Mouse (Mus musculus): ENCODE results near the gene Nrap. TPM values are rescaled to one million over a fixed set of nuclear protein-coding genes. Genes with fewer than 3 reads are reported as not detected.

The Nrap gene
- total RNA-seq, 2 experiments from 2014 or later, result not detected

DNA sequence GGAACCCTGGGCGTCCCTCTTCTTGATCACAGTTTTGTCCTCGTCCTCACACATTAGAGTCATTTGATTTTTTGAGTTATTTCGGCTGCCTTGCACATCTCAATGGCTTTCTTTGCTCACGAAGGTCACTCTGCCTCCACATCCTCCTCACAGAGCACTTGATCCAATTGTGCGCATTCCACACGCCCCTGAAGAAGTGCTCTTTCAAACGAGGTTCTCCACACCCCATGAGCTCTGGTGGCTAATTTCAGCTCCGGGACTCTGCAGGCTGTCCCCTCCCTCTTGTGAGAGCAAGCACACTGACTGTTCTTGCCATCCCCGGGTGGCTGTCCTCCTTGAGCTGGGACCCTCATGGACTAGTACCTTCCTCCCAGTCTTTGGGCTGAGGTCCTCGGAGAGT is 64.2 kb downstream of the Nrap start:
- no peak for ATAC-seq (replicated peaks; ENCODE audit: low FRiP score, poor library complexity, severe bottlenecking)

DNA sequence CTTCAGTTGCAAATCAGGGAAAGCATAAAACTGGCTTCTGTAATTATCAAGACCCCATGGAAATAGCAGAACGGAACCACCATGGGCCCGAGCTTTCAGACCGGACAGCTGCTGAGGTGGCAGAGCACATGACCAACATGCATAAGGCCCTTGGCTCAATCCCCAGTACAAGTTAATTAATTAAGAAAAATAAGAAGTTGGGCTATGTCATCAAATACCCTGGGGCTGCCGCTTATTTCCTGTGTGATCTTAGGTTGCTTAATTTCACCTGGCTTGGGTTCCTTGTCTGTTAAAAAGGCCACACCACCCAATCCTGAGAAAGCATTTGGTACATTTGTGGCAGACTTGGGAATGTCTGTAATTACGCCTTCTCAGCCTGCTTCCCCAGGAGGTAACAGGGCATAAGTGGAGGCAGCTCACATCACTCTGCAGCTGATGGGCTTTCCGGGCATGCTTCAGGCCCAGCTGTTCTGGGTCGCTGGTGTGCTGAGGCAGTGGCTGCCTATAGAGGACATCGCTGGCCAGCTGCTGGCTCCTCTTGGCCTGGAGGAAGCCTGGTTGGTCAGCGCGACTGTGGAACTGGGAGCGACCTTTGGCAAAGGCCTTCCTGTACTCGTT is 68.4 kb downstream of the Nrap start:
- ATAC-seq (replicated peaks; ENCODE audit: low FRiP score, poor library complexity, severe bottlenecking), result no peak

DNA sequence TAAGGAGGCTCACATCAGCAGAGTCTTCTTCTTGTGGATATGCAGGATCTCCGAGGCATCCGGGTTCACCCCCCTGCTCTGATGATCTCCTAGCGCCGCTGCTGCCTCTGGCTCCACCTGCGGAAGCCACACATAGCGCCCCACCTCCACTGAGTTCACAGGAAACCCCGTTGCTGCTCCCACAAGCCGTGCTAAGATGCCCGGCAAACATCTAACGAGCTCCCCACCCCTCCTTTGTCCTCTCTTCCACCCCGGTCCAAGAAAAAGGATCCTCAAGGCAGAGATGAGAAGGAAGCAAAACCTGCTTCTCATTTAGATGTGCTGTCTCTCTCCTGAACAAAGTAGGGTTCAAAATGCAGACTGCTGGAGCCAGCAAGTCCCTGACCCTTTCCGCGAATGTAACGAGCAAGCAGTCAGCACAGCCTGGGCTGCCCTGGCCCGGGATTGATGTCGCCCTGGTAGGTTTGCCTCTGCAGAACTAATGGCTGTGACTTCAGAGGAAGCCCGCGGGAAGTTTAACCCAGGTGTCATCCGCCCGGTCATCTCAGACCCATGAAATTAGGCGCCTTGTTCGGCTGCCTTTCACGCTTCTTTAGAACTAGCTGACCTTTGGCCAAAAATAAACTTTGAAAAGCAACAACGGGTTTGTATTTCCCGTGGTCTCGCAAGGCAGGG is 69.5 kb downstream of the Nrap start:
- no peak for ATAC-seq (replicated peaks; ENCODE audit: low FRiP score, poor library complexity, severe bottlenecking)

DNA sequence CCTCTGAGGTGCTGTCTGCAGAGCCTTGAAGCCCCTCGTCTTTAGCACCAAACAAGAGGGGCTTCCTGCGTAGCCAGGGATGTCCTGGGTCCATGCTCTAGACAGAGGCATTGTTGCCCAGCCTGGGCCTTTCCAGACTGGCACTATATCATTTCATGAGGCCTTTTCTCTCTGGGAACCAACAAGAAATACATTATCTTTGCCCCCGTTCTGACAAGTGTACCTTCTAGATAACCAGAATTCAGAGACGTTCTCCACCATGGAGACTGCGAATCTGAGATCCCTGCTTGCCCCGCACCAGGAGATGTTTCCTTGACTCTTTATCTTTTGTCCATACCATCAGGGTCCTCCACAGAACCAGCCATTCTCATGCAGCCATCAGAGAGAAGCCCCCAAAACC is 70.2 kb downstream of the Nrap start:
- ATAC-seq (replicated peaks; ENCODE audit: low FRiP score, poor library complexity, severe bottlenecking), result no peak

DNA sequence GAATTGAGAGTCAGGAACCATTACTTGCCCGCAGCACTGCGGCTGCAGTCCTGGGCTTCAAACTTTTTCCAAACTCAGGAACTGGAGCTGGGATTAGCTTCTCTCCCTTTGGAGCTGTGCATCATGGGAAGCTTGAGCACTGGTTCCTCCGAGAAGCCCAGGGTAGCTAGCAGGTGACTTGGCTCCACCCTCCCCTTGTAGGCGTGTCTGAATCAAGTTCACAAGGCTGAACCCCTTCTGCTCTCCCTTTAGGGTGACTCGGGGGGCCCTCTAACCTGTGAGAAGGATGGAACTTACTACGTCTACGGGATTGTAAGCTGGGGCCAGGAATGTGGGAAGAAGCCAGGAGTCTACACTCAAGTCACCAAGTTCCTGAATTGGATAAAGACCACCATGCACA is 70.6 kb downstream of the Nrap start:
- ATAC-seq (replicated peaks; ENCODE audit: low FRiP score, poor library complexity, severe bottlenecking), result no peak

DNA sequence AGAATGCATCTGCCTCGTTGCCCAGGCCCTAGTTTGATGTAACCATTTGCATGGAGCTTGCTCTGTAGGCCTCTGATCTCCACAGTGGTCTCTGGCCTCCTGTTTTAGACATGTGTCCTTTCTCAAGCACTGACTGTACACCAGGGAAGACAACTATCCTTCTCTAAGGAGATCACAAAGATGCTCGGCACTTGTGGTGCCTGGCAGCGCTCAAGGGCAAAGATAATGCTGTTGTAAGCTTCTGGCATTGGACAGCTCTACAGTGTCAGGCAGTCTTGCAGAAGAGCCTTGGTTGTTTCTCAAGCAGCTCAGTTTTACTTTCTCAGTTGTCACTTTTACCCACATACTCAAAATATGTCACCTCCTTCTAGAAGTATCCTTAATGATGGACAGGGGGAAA is 73.3 kb downstream of the Nrap start:
- no peak for ATAC-seq (replicated peaks; ENCODE audit: low FRiP score, poor library complexity, severe bottlenecking)

DNA sequence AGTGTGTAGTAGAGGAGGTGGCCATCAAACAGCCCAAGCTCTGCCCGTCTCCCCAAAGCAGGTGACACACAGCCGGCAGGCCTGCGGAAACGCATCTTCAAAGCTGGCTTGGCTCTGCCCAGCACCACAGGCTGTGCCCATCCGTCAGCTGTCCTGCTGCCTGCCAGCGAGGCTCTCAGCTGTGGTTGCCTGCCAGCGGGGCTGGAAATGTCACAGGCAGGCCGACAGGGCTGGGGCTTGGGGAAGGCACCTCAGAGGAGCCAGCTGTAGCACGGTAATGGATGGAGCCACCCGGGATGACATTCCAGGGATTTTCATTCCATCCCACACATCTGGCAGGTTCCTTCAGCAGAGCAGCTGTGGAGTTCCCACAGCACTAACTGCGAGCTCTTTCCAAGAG is 89.0 kb downstream of the Nrap start:
- no peak for ATAC-seq (replicated peaks; ENCODE audit: low FRiP score, poor library complexity, severe bottlenecking)

DNA sequence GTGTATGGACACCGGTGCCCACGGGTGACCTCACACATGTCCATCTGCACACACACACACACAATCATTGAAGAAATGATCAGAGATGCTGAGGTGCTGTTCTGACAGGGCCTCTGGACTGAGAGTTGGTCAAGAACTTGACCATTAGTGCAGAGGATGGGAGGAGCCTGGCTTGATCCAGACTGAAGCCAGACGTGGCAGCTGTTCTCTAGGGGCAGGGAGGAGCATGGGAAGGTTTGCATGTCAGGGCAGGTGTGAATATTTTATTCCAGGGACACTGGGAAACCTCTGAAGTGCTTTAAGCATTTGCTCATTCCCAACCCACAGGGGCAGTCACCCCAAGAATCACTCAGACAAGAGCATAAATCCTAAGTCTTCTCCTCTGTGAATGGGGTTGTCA is 92.6 kb downstream of the Nrap start:
- ATAC-seq (replicated peaks; ENCODE audit: low FRiP score, poor library complexity, severe bottlenecking), result no peak

DNA sequence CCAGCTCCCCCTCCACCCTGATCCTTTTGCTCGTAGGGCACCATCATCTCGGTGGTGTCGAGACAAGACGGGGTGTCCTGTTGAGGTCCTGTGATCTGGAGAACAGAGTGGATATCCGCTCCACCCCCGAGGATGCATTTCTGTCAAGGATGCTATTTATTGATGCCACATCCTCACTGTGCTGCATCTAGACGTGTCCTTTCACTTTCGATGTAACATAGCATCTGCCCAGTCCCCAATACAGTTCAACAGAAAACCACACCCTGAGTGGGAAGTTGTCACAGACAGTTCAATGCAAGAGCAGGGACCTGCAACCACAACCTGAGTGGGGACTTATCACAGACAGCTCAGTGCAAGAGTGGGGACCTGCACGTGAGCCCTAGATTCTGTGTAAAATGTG is 93.2 kb downstream of the Nrap start:
- ATAC-seq (replicated peaks; ENCODE audit: low FRiP score, poor library complexity, severe bottlenecking), result no peak

DNA sequence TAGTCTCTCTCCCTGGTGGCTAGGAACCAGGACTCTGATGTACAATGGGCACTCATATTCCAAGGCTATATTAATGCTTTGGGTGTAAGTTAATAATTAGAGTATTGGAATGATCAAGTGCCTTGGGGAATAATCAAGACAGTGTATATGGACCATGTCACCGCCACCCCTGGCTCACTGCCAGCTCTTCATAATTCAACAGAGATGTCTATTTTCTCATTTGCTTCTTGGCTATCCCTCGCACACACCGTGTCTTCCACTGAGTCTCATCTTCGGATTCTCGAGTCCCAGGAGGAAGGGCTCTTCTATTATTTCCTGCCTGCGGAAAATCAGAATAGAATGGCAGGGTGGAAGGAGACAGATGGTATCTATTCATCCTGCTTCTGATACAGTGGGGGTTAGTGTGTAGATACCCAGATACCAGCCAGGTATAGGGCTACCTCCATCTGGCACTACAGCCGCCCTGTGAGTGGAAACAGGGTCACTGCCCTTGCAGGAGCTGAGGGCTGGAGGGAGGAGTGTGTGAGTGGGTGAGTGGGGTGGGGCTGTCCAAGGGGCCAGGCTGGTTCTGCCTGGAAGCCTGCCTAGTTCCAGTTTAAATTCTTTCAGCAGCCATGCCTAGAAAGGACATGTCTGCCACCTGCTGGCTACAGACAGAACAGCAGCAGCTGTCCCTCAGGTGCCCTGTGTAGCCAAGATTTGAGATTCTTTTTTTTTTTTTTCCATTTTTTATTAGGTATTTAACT is 95.0 kb downstream of the Nrap start:
- ATAC-seq (replicated peaks; ENCODE audit: low FRiP score, poor library complexity, severe bottlenecking), result peak; percentile 59; the same call in 1 of the 2 replicates

DNA sequence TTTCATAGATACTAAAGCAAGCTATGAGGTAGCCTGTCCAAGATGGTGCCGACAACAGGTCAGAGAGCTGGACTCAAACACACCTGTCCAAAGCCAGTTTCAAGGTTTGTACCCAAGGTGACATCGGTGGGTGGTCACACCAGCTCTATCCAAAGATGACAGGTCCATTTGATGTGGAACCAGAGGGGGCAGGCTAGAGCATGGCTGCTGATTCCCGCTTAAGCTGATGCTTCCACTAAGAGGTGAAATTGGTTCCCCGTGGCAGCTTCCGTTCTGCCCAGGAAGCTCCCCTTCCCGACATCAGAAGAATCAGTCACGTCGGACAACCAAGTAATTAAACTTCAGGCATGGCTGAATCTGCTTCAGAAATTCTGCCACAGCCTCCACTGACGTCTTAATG is 97.5 kb downstream of the Nrap start:
- ATAC-seq (replicated peaks; ENCODE audit: low FRiP score, poor library complexity, severe bottlenecking), result no peak

DNA sequence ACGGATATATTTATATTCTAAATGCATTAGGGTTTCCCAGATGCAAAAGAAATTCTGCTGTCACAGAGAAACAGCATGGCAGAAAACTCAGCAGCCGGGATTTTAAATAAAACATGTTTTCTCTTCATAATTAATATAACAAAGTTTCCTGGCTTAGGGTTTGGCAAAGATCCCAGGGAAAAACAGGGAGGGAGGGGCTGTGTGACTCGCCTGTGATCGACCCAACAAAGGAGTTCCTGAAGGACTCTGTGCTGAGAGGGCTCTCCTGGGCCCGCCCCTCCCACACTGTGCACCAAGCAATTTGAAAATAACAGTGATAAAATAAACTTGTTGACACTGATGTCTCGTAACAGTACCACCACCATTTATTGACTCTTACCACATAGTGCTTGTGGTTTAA is 97.9 kb downstream of the Nrap start:
- ATAC-seq (replicated peaks; ENCODE audit: low FRiP score, poor library complexity, severe bottlenecking), result no peak

DNA sequence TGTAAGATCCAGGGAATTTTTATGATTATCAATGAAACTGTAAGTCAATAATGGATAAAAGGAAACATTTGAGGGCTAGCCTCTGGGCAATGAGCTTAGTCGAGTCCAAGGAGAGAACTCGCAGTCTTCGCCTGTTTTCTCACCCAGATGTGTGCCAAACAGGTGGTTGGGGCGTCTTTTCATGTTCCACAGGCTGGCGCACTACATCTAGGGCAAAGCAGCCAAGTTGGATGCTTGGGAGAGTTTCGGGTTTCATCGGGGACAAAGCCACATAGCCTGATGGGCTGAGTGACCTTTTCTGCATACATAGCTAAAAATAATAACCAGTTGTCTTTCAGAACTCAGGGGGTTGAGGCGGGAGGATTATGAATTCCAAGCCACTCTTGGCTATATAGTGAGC is 100.2 kb downstream of the Nrap start:
- ATAC-seq (replicated peaks; ENCODE audit: low FRiP score, poor library complexity, severe bottlenecking), result no peak

DNA sequence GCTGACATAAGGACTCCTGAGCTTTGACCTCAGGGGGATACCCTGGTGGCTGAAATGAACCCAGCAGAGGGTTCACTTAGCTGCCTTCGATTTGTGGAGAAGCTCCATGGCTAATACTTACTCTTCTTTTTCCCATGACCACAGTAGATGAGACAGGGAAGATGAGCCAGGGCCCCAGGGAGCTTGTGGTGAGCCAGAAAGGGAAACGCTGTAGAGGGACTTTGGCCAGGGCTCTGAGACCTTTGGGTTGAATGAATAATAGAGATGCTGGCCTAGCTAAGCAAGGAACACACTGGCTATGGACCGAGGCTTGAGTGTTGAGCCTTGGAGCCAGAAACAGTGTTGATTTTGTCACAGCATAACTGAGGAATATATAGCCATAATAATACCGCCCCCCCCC is 101.4 kb downstream of the Nrap start:
- no peak for ATAC-seq (replicated peaks; ENCODE audit: low FRiP score, poor library complexity, severe bottlenecking)

DNA sequence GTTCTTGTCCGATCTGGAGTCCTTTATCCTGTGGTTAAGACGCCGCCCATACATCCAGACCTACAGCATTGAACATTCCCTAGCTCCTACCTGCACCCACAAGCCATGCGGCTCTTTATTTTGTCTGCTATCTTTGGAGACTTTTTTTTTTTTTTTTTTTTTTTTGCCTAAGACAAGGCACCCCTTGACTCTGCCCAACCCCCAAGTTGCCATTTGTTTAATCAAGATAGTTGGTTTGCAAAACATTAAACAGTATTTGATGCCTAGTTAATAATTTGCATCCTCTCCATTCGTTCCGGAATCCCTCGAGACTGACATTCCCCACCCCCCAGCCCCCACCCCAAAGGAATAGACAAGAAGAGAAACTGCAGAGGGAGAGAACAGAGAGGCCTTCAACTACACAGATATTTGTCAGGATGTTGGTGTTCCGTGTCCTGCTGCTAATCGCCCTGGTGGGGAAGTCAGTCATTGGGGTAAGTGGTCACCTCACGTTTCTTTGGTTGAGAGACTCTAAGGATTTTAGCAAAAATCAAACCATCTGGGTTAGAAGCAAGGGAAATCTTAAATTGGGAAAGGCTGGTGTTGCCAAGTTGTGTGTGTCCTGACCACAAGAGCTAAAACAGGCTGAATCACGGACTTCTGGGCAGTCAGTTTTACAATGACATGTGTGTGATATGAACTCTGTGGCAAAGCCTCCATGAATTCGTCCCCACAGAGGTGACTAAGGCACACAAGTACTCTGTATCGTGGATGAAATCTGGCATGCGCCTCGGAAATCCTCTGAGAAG is 102.1 kb downstream of the Nrap start:
- ATAC-seq (replicated peaks; ENCODE audit: low FRiP score, poor library complexity, severe bottlenecking), result no peak

DNA sequence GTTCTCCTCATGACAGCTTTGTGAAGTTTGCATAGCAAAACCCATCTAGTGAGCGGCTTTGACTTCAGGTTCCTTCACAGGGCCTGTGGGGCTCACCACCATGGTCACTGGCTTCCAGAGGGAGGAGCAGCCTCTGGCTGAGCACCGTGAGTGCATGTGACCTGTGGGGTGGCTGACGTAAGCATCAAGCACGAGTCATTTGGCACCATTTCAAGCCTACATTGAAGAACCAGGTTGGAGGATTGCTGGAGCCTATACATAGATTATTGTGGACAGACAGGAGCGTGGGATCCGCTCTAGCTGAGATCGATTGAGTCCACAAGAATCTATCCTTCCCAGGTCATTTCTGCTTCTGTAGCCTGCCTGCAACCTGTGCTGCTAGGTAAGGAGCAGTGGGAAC is 103.0 kb downstream of the Nrap start, which contains the start of gene Habp2:
Habp2 (plus strand) TSS at position 272 of the 400 bp plus-strand sequence.
- ATAC-seq (replicated peaks; ENCODE audit: low FRiP score, poor library complexity, severe bottlenecking), result no peak

DNA sequence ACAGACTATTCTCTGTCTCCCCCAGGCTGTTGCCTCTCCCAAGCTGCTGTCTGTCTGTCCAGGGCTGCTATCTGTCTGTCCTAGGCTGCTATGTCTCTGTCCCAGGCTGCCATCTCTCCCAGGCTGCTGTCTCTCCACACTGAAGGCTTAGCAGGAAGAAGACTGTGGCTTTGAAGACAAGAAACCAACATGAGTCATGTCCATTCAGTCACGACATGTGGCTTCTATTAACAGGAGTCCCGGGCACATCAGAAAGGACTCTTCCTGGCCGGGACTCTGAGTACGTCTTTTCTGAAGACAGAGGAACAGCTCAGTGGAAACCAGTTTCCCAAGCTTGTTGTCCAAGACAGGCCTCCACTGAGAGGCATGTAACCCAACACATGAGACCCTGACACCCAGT is 104.6 kb downstream of the Nrap start:
- ATAC-seq (replicated peaks; ENCODE audit: low FRiP score, poor library complexity, severe bottlenecking), result no peak

DNA sequence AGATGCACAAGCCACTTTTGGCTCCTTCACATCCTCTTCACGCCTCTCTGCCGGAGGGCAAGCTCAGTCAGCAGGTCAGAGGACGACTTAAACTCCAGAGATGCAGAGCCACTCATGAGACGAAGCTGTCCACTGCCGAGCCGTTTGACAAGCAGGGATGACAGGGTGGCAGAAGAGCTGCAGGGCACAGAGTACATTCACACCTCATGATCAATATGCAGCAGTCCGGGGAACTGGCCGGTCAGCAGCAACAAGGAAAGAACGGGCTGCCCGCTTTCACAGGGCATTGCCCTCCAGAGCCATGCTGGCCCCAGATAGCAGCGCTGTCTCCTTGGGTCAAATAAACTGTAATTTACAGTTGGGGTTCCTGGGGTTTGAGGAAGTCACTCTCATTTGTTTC is 111.5 kb downstream of the Nrap start:
- no peak for ATAC-seq (replicated peaks; ENCODE audit: low FRiP score, poor library complexity, severe bottlenecking)

DNA sequence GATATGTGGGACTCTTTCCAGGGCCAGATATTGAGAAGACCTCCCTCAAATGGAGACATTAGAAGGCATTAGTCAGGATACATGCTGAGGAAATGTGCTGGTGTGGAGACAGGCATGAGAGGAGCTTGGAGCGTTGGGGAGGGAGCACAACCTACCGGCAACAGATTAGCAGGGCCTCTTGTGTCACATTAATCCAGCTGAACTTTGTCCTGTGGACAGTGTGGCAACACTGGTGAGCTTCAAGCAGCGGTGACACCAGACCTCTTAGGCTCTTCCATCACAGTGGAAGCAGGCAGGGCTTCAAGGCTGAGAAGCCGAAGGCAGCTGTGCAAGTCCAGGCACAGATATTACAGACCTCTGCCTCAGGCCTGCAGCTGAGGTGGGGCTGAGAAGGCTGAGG is 111.9 kb downstream of the Nrap start:
- no peak for ATAC-seq (replicated peaks; ENCODE audit: low FRiP score, poor library complexity, severe bottlenecking)

DNA sequence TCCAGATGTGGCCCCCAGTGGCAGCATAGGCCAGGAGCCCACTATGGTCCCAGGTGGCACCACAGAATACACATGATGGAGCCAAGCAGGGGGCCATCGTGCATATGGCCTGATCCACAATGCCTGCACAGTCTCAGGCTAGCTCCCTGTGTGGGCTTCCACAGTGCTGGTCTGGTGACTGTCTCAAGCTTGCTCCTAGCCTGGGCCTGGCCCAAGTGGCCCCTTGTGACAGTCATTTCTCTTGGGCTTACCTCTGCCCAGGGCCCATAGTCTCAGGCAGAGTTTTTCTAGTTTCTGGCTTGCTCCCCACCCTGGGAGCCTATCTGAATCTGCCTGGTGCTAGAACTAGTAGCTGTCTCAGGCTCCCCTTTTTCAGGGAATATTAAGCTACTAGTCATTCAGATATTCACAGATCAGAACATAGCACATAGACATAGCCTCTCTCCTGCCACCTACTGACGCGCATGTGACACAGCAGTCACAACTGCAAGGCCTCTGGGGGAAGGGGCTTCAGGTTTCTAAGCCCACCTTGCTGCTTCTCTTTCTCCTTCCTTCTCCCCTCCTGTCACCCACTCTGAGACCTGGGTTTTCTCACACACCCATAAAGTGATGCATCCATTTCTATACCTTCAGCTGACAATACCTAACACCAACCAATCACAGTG is 112.6 kb downstream of the Nrap start:
- no peak for ATAC-seq (replicated peaks; ENCODE audit: low FRiP score, poor library complexity, severe bottlenecking)

Measured in erythroid progenitor cell, adult 5-6 weeks (primary cell).